Mouse (Mus musculus) urinary bladder, adult 18-20 months (tissue): ENCODE results near the gene Uba3.

Experiments
- DNase-seq, 2 experiments: peaks; one replicate each; pipeline ENCODE4 v3.0.0; 2022; ENCODE audit warnings: low spot score in 2 of 2, mixed read lengths in 2 of 2

The Uba3 gene

GRCm38 (mm10) chr6:97210191-97210961, 4.9 kb upstream of the Uba3 start, which contains the start of gene Arl6ip5:
TSS of gene Arl6ip5 (plus strand) at chr6:97210689.
- DNase-seq, result peak; percentile 74 to 85

GRCm38 (mm10) chr6:97209751-97210150, 4.3 kb upstream of the Uba3 start:
- no peak for DNase-seq

GRCm38 (mm10) chr6:97209201-97209600, 3.8 kb upstream of the Uba3 start:
- DNase-seq, result no peak

- no peak for DNase-seq
Measured at GRCm38 (mm10) chr6:97208406-97208805, 3.0 kb upstream of the Uba3 start.

- DNase-seq, result no peak
Measured at GRCm38 (mm10) chr6:97207085-97207484, 1.6 kb upstream of the Uba3 start.

GRCm38 (mm10) chr6:97204952-97205351, 495 bp downstream of the Uba3 start:
- no peak for DNase-seq

GRCm38 (mm10) chr6:97204252-97204869, 1.1 kb downstream of the Uba3 start:
- DNase-seq, result no peak

GRCm38 (mm10) chr6:97202477-97202876, 3.0 kb downstream of the Uba3 start:
- DNase-seq, result no peak

GRCm38 (mm10) chr6:97200437-97200836, 5.0 kb downstream of the Uba3 start:
- no peak for DNase-seq

- no peak for DNase-seq
Measured at GRCm38 (mm10) chr6:97179367-97179828, 26.0 kb downstream of the Uba3 start.

- peak; percentile 88 to 91 for DNase-seq
Measured at GRCm38 (mm10) chr6:97178491-97179366, 26.7 kb downstream of the Uba3 start, which contains the start of gene Tmf1. TSS of gene Tmf1 (minus strand) at chr6:97179122.

- no peak for DNase-seq
Measured at GRCm38 (mm10) chr6:97175716-97176115, 29.7 kb downstream of the Uba3 start.

GRCm38 (mm10) chr6:97150156-97150555, 55.3 kb downstream of the Uba3 start:
- no peak for DNase-seq

GRCm38 (mm10) chr6:97149721-97150120, 55.7 kb downstream of the Uba3 start:
- DNase-seq, result no peak

GRCm38 (mm10) chr6:97148383-97149251, 56.8 kb downstream of the Uba3 start, which contains the start of gene Eogt:
TSS of gene Eogt (minus strand) at chr6:97149182.
- peak; percentile 70 to 78 for DNase-seq

- DNase-seq, result peak; percentile 33 to 36
Measured at GRCm38 (mm10) chr6:97147755-97148382, 57.6 kb downstream of the Uba3 start.

GRCm38 (mm10) chr6:97145156-97145555, 60.3 kb downstream of the Uba3 start:
- peak in 1 of 2 experiments; percentile 72 for DNase-seq

- DNase-seq, result no peak
Measured at GRCm38 (mm10) chr6:97144359-97144758, 61.1 kb downstream of the Uba3 start.

- no peak for DNase-seq
Measured at GRCm38 (mm10) chr6:97142611-97143010, 62.8 kb downstream of the Uba3 start.

GRCm38 (mm10) chr6:97141811-97142210, 63.6 kb downstream of the Uba3 start:
- DNase-seq, result no peak
